Mouse (Mus musculus) liver (tissue): ENCODE data around the gene Tmub1.

Experiments
- DNase-seq: peaks from one replicate; pipeline ENCODE4 v3.0.0-alpha.2; 2020; ENCODE audit warnings: mixed read lengths

The Tmub1 gene

DNA sequence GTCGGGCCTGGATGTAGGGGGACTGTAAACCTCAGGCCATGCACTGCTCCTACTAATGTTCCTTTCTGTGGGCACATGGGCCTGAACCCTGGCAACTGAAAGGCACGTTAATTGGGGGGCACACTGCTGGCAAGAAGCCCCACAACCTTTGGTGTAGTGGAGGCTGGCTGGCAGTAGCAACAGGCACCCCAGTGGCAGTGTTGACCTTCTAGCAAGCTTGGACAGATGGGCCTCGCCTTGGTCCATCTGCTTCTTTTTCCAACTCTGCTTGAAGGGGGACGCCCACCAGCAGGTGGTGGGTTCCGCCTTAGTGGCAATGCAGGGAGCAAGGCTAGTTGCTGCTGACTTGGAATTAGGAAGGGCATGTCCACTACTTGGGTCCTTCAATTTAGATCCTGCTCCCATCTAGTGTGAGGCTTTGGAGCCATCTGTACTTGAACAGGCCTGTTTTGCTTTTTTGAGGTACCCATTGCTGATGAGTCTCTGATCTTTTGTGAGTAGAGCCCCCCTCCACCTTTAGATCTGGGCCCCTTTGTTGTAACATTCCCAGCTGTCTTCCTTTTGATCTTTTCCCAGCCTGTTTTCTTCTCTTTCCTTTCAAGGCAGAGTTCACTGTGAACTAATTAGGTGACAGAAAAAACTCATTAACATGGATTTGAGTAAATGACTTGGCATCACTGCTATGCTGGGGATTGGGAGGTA, 5.8 kb upstream of the Tmub1 start:
- no peak for DNase-seq

GRCm38 (mm10) chr5:24452691-24453233, 5.1 kb upstream of the Tmub1 start:
- peak; percentile 64 for DNase-seq

DNA sequence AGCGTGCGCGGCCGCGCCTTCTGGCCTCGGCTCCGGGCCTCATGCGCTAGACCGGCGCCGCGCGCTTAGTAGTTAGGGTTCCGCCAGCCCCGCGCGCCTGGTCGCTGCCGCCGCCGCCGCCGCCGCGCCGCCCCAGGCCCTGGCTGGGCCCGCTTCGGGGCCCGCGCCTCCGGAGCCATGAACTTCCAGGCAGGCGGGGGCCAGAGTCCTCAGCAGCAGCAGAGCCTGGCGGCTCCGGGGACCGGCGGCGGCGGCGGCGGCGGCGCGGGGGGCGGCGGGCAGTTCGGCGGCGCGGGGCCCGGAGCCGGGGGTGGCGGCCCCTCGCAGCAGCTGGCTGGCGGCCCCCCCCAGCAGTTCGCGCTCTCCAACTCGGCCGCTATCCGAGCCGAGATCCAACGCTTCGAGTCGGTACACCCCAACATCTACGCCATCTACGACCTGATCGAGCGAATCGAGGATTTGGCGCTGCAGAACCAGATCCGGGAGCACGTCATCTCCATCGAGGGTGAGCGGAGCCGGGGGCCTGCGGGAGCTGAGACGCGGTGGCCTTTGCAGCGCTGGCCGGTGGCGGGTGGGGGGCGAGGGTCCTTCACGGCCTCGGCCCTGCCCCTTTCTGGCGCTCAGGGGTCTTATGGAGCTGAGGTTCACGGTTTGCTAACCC, 4.5 kb upstream of the Tmub1 start, which contains the start of gene Agap3:
TSS of gene Agap3 (plus strand) at position 148 of the 661 bp plus-strand sequence.
- DNase-seq = peak; percentile 51

- peak; percentile 91 for DNase-seq
Measured at GRCm38 (mm10) chr5:24451264-24452029, 3.8 kb upstream of the Tmub1 start.

- no peak for DNase-seq
Measured at GRCm38 (mm10) chr5:24446630-24447029, 1.0 kb downstream of the Tmub1 start.

GRCm38 (mm10) chr5:24445428-24446080, 2.1 kb downstream of the Tmub1 start:
- no peak for DNase-seq

- peak; percentile 96 for DNase-seq
Measured at GRCm38 (mm10) chr5:24444746-24445427, 2.8 kb downstream of the Tmub1 start, which contains the start of gene Fastk. Gene Fastk, minus strand, starts transcription at chr5:24445287.

DNA sequence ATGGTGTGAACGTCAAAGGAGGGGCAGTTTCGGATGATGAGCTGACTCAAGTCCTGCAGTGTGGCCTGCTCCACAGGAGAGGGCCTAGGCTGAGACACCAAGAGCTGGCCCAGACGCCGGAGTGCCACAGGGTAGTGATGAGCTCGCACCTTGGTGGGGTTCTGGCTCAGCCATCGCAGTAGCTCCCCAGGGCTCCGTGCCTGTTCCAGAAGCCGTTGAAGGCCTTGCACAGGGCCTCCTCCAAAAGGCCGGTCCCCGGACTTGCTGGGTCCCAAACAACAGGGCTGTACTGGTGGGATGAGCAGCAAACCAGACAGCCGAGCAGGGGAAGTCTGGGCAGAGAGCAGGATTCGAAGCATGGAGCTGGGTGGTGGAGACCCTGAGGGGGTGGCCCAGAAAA, 3.7 kb downstream of the Tmub1 start:
- DNase-seq = no peak

DNA sequence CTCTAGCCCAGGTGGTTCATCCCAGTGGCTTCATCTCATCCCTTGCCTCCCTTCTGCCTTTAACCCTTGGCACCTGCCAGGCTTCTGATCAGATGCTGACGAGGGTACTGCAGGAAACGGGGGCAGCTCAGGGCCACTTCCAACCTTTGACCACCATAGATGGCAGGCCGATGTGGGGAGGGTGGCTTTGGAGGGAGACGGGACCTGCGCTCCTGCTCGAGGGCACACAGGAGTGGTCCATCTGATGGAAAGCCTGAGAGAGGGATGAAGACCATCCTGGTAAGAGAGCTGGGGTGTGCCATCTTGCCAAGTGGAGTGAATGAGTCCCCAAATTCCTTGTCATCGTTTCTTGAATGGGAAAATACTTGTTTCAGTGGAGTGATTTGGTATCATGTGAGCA, 4.5 kb downstream of the Tmub1 start:
- DNase-seq = no peak

DNA sequence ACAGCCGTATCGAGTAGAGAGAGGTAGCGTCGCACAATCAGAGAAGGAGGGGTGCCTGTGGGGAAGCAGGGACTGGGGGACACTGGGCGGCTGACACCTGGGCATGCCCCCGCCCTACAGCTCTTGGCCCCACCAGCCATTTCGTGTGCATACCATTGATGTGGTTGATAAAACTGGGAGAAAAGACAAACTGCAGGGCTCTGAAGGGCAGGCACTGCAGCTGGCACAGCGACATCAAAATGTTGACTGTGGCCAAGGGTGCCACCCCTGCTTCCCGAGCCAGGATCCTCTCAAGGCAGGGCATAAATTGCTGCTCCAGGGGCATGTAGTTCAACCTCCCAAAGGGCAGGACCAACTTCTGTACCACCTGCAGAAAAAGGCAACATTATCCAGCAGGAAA, 5.6 kb downstream of the Tmub1 start:
- no peak for DNase-seq

- no peak for DNase-seq
Measured at GRCm38 (mm10) chr5:24441187-24441586, 6.5 kb downstream of the Tmub1 start.

GRCm38 (mm10) chr5:24433993-24434392, 13.7 kb downstream of the Tmub1 start:
- DNase-seq = no peak

DNA sequence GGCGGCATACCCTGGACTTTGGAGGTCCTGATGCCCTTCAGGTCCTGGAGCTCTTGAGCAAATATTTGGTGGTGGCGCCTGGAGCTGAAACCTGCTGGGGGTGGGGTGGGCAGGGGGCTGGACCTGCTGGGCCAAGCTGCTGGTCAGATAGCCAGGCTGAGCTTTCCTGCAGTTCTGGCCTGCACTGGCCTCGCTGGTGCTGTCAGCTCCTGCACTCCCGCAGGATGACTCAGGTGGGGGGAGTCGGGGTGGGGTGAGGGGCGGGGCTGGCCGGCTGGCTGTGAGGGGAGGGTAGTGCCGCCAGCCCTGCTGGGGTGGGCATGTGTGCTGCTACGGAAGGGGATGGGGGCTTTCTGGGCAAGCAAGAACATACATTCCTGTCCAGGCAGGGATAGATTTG, 19.1 kb downstream of the Tmub1 start:
- DNase-seq = peak; percentile 42

GRCm38 (mm10) chr5:24427981-24428402, 19.7 kb downstream of the Tmub1 start:
- DNase-seq = peak; percentile 64

GRCm38 (mm10) chr5:24427285-24427633, 20.4 kb downstream of the Tmub1 start:
- DNase-seq = no peak

GRCm38 (mm10) chr5:24426556-24427284, 20.9 kb downstream of the Tmub1 start:
- no peak for DNase-seq

DNA sequence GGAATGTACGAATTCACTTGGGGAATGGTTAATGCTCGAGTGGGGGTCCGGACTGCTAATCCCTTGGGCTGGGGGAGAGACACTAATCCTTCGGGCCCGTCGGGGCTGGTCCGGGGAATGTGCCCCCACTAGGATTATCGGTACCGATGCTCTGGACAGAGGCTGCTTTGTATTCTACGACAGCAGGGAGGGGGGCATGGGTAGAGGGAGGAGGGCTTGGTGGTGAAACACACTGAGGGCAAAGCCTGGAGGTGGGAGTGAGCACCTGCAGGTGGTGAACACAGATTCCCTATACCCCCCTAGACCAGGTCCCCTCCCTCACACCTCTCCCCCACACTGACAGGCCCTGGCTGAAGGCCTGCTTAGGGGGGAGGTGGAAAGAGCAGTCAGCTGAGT, 21.6 kb downstream of the Tmub1 start:
- no peak for DNase-seq

DNA sequence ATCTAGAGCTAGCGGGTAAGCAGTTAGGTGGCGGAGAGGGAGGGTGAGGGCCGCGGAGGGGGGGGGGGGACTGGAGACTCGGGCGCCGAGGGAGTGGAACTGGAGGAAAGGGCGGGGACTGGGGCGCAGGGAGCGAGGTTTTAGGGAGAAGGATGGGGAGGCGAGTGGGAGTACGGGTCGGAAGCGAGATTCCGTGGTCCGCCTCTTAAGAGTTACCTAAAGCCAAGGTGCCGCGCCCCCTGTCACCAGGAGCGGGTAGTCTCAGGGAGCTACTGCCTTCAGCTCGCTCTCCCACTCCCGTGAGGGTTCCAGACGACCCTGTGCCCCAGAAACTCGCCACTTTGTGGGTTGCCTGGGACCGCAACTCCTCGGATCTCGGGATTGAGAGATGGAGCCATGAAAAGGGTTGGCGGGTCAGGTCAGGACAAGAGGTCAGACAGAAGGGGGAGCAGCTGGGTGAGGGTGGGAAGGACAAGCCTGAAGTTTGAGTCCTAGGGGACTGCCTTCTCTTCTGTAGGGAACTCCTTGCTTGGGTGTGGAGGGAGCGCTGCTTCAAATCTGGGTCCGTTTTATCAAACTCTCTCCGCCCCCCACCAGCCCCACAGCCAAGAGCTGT, 22.1 kb downstream of the Tmub1 start:
- DNase-seq = peak; percentile 57

DNA sequence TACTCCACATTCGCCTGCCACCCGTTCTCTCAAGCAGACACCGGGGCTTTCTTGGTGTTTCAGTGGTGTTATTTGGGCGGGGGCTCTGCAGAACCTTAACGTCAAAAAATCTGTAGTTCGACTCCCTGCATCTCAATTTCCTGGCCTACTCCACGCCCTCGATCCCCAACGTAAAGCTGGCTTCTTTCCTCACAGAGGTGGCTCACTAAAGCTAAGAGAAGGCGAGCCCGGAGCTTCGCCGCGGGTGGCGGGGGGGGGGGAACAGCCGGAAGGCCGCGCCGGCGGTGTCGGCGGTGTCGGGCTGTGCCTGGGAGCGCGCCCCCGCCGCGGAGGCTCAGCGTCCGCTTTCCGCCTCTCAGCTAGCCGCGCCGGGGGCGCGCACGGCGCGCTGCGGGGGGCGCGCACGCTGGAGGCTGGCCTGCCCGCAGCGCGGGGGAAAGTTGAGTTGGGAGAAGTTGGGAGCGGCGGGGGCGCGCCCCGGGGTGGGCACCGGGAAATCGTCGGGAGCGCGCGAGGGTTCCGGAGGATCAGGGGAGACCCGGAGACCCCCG, 22.7 kb downstream of the Tmub1 start:
- peak; percentile 89 for DNase-seq

- peak; percentile 67 for DNase-seq
Measured at GRCm38 (mm10) chr5:24424004-24424781, 23.5 kb downstream of the Tmub1 start.
